In genomic region chr4:114531591-114531990, GRCm38 (mm10) we compare ENCODE assay signal across 20 mouse cellular contexts.
DNase-seq lines count a peak whose midpoint lies in the region; ATAC-seq lines count a peak whose summit lies in the region.
"Had no signal": no experiment of that assay in that cellular context is flagged by ENCODE, and none has a peak within 500 bp of the region (broad histone marks: within the 10 kb centered on the region; RNA-seq: fewer than 3 reads in every experiment).

No protein-coding gene starts in this region.

- no peak overlapping the region for H3K4me3 ChIP-seq in kidney, embryonic 14.5 days (ENCODE audit: low read length)
- H3K4me3 ChIP-seq: forebrain, embryonic 10.5 days; forebrain, embryonic 13.5 days; hindbrain, embryonic 10.5 days; hindbrain, embryonic 13.5 days; intestine, embryonic 15.5 days had no signal

- DNase-seq in adrenal gland, postnatal 10 days = peak; percentile 54
- no peak for DNase-seq in adrenal gland, postnatal 4 days (ENCODE audit: low spot score in 2 of 2)
- DNase-seq in heart, adult 11 months = peak; percentile 89
- no peak for DNase-seq in heart, adult 8-10 months (ENCODE audit: low spot score)
- no peak for DNase-seq in kidney, postnatal 10 days
- DNase-seq in skeletal muscle tissue, adult 2 months (ENCODE audit: low read depth, low spot score) = peak; percentile 51
- DNase-seq: adrenal gland, postnatal 25 days; cerebellum, adult 18-20 months; cerebellum, adult 9-10 months; cerebellum, postnatal 14 days; gastrocnemius, postnatal 14 days had no signal

- H3K9ac ChIP-seq in kidney, embryonic 14.5 days (ENCODE audit: low read depth, low read length) = no peak overlapping the region
- H3K9ac ChIP-seq: forebrain, embryonic 13.5 days; hindbrain, embryonic 13.5 days; intestine, embryonic 15.5 days had no signal

- no peaks in the 10 kb centered on the region for H3K4me1 ChIP-seq in kidney, embryonic 14.5 days (ENCODE audit: control insufficient read depth, insufficient read depth, low read length)
- H3K4me1 ChIP-seq: forebrain, embryonic 13.5 days; hindbrain, embryonic 13.5 days; intestine, embryonic 15.5 days had no signal

- no peaks in the 10 kb centered on the region for H3K9me3 ChIP-seq in kidney, embryonic 14.5 days (ENCODE audit: control insufficient read depth, low read length)
- H3K9me3 ChIP-seq: forebrain, embryonic 10.5 days; forebrain, embryonic 13.5 days; hindbrain, embryonic 10.5 days; hindbrain, embryonic 13.5 days; intestine, embryonic 15.5 days had no signal

- H3K27ac ChIP-seq in kidney, embryonic 14.5 days (ENCODE audit: low read depth, low read length) = no peak overlapping the region
- H3K27ac ChIP-seq: forebrain, embryonic 10.5 days; forebrain, embryonic 13.5 days; hindbrain, embryonic 10.5 days; hindbrain, embryonic 13.5 days; intestine, embryonic 15.5 days had no signal

- 58% methylated on average over 6 of the region's 6 CpGs for WGBS in kidney, embryonic 14.5 days

- 0 out of 2 replicates have a peak, but pooled peaks have one; percentile 49 for ATAC-seq in kidney, embryonic 14.5 days (ENCODE audit: low FRiP score, low TSS enrichment)
- ATAC-seq: activated CD4-positive, CD25-positive, alpha-beta regulatory T cell, adult 4 months; forebrain, embryonic 13.5 days; forebrain, embryonic 16.5 days; hindbrain, embryonic 16.5 days; intestine, embryonic 15.5 days had no signal

- H3K4me2 ChIP-seq in kidney, embryonic 14.5 days (replicated peaks; ENCODE audit: low read depth, low read length) = no peak overlapping the region
- H3K4me2 ChIP-seq: forebrain, embryonic 13.5 days; hindbrain, embryonic 13.5 days; intestine, embryonic 15.5 days had no signal

- no peaks in the 10 kb centered on the region for H3K36me3 ChIP-seq in kidney, embryonic 14.5 days (ENCODE audit: control insufficient read depth, insufficient read depth, low read length)
- H3K36me3 ChIP-seq: forebrain, embryonic 10.5 days; hindbrain, embryonic 10.5 days; hindbrain, embryonic 13.5 days; intestine, embryonic 15.5 days had no signal

- H3K27me3 ChIP-seq in kidney, embryonic 14.5 days (ENCODE audit: control insufficient read depth, insufficient read depth, low read length) = no peaks in the 10 kb centered on the region
- H3K27me3 ChIP-seq: forebrain, embryonic 13.5 days; hindbrain, embryonic 13.5 days; intestine, embryonic 15.5 days had no signal

Comparison
In these comparisons a context has a peak if more than half of its experiments do, and no peak if none do; other contexts are left out.
1. DNase-seq: peak in adrenal gland, postnatal 10 days (single experiment), heart, adult 11 months (single experiment) and skeletal muscle tissue, adult 2 months (single experiment); none in adrenal gland, postnatal 4 days (0 of 2), heart, adult 8-10 months (single experiment) and kidney, postnatal 10 days (single experiment).